Mouse (Mus musculus) forebrain, embryonic 16.5 days (tissue): ENCODE results near the gene Piezo1. TPM values are rescaled to one million over a fixed set of nuclear protein-coding genes. Genes with fewer than 3 reads are reported as not detected.

ENCODE experiments used
- ATAC-seq: fragments of 200-750 bp; cut with Nextera tagmentation; 2 replicates; pipeline ENCODE4 v1.8.0; 2017; ENCODE audit warnings: mild to moderate bottlenecking, moderate library complexity
- H3K27ac ChIP-seq: fragments of 300-500 bp; sonication (generic); 2 replicates; pipeline ENCODE4 v1.5.1; 2014; ENCODE audit warnings: low read length, control low read depth
- H3K27me3 ChIP-seq: fragments of 300-500 bp; sonication (generic); replicated peaks from 2 replicates; pipeline ENCODE4 v1.6.1; 2014; ENCODE audit warnings: low read length; ENCODE audit not compliant: control insufficient read depth, insufficient read depth
- H3K36me3 ChIP-seq: fragments of 300-500 bp; sonication (generic); 2 replicates; pipeline ENCODE4 v1.6.1; 2014; ENCODE audit not compliant: control insufficient read depth, insufficient read depth
- H3K4me1 ChIP-seq: fragments of 300-500 bp; sonication (generic); replicated peaks from 2 replicates; pipeline ENCODE4 v1.6.1; 2014; ENCODE audit warnings: low read length; ENCODE audit not compliant: control insufficient read depth, insufficient read depth
- H3K4me2 ChIP-seq: fragments of 300-500 bp; sonication (generic); 2 replicates; pipeline ENCODE4 v1.6.1; 2014; ENCODE audit warnings: mild to moderate bottlenecking, low read length, control low read depth
- H3K4me3 ChIP-seq: fragments of 300-500 bp; sonication (generic); replicated peaks from 2 replicates; pipeline ENCODE4 v1.5.1; 2014; ENCODE audit warnings: mild to moderate bottlenecking, low read length, control low read depth
- H3K9ac ChIP-seq: fragments of 300-500 bp; sonication (generic); replicated peaks from 2 replicates; pipeline ENCODE4 v1.6.1; 2014; ENCODE audit warnings: low read depth, low read length, control low read depth
- H3K9me3 ChIP-seq: fragments of 300-500 bp; sonication (generic); 2 replicates; pipeline ENCODE4 v1.6.1; 2016; ENCODE audit warnings: low read length; ENCODE audit not compliant: control insufficient read depth
- WGBS: fragments of 180-500 bp; shearing (Covaris S2); extraction: QIAGEN DNeasy Blood & Tissue Kit; methylation state at CpG from one replicate; pipeline ENCODE4 v1.1.7; 2014; 5-methylcytosine and 5-hydroxymethylcytosine counted together
- polyA plus RNA-seq: library from polyadenylated mRNA; unstranded; fragments of >200 nt; fragmentation: Nextera tagmentation; extraction: Ambion mirVana; gene quantifications from 2 replicates; pipeline ENCODE4 v1.2.1, GENCODE M21; 2015

Piezo1 gene
- polyA plus RNA-seq, 1 experiment from 2014 or later: 1.9 TPM

DNA sequence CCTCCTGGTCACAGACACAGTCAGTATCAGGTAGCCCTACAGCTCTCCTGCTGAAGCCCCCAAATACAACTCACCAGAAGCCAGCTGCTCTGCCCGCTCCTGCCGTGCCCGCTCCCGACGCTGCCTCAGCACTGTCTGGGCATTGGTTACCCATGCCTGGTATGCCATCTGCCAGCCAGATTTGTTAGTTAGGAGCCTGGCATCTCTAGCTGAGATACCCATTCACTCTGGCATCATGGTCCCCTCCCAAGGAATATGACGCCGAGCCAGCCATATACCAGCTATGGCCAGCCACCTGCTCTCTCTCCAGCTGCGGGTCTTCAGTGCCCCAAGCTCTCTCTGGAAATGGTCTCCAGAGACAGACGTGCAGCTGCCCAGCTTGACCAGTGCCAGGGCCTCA lies 62.7 kb downstream of the Piezo1 start:
- no peak for ATAC-seq
- no peaks in the 10 kb centered on the region for H3K9me3 ChIP-seq
- H3K9ac ChIP-seq: no peak overlapping the region
- H3K27ac ChIP-seq: no peak overlapping the region
- H3K36me3 ChIP-seq: peaks cover 9% of the 10 kb centered on the region
- no peaks in the 10 kb centered on the region for H3K27me3 ChIP-seq
- WGBS: 68% methylated on average over 9 of the region's 9 CpGs
- H3K4me3 ChIP-seq: no peak overlapping the region
- no peak overlapping the region for H3K4me2 ChIP-seq
- H3K4me1 ChIP-seq: no peaks in the 10 kb centered on the region

DNA sequence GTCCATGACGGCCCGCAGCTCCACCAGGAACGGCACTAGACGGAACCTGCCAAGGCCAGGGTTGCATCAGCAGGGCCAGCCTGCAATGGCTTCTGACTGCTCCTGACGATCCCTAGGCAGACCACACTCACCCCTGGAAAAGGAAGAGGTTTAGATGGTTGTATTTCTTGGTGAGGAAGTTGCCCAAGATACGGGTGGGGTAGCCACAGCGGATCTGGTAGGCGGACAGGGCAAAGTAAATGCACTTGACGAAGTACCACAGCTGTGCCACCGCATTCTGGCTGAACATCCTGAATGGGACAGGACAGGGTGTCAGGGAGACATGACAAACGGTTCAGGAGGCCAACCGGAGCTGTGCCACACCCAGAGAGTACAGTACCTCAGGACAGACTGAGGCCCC lies 66.3 kb downstream of the Piezo1 start:
- Histone ChIP-seq H3K27me3 (no peaks in the 10 kb centered on the region), H3K4me1 (no peaks in the 10 kb centered on the region), H3K9ac (no peak overlapping the region), H3K9me3 (no peaks in the 10 kb centered on the region), H3K27ac (no peak overlapping the region), H3K36me3 (peaks cover 29% of the 10 kb centered on the region), H3K4me3 (no peak overlapping the region), H3K4me2 (no peak overlapping the region)
- no peak for ATAC-seq
- WGBS: 92% methylated on average over 12 of the region's 12 CpGs

DNA sequence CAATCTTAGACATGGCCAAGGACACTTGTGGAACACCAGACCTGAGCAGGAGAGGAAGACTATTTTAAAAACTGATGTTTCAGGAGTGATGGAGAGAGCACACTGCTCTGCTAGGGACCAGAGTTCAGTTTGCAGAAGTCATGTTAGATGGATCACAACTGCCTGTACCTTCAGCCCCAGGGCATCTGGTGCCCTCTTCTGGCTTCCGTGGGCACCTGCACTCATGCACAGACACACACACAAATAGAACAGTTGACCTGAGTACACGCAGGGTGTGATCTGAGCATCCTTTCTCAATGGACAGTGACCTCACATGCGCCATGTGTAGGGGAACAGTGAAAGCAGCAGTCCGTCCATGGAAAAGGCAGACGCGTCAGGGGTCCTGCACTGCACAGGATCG lies 67.3 kb downstream of the Piezo1 start:
- 97% methylated on average over 7 of the region's 7 CpGs for WGBS
- Histone ChIP-seq H3K4me1 (no peaks in the 10 kb centered on the region), H3K27me3 (no peaks in the 10 kb centered on the region), H3K9ac (no peak overlapping the region), H3K4me2 (no peak overlapping the region), H3K36me3 (peaks cover 35% of the 10 kb centered on the region), H3K27ac (no peak overlapping the region), H3K9me3 (no peaks in the 10 kb centered on the region), H3K4me3 (no peak overlapping the region)
- ATAC-seq: no peak

DNA sequence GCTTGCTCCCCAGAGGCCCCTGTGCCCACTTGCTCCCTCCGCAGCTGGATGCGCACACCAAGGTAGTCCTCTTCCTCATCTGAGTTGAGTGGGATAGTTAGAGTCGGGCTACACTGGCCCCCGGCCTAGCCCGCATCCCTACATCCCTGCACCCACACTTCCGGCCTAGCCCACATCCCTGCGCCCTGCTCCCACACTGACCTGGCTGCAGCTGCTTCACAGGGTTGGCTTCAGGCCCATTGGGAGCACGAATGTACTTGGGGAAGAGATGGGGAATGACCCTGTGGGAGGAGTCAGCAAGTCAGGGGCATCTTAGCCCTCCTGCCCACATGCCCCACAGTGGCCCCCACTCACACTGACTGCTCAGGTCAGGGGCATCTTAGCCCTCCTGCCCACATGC lies 68.7 kb downstream of the Piezo1 start:
- Histone ChIP-seq H3K9me3 (no peaks in the 10 kb centered on the region), H3K27me3 (no peaks in the 10 kb centered on the region), H3K4me1 (no peaks in the 10 kb centered on the region; the same call in 1 of the 2 replicates), H3K9ac (no peak overlapping the region), H3K4me3 (no peak overlapping the region), H3K36me3 (peaks cover 35% of the 10 kb centered on the region), H3K27ac (no peak overlapping the region), H3K4me2 (no peak overlapping the region)
- no peak for ATAC-seq
- 97% methylated on average over 8 of the region's 8 CpGs for WGBS

DNA sequence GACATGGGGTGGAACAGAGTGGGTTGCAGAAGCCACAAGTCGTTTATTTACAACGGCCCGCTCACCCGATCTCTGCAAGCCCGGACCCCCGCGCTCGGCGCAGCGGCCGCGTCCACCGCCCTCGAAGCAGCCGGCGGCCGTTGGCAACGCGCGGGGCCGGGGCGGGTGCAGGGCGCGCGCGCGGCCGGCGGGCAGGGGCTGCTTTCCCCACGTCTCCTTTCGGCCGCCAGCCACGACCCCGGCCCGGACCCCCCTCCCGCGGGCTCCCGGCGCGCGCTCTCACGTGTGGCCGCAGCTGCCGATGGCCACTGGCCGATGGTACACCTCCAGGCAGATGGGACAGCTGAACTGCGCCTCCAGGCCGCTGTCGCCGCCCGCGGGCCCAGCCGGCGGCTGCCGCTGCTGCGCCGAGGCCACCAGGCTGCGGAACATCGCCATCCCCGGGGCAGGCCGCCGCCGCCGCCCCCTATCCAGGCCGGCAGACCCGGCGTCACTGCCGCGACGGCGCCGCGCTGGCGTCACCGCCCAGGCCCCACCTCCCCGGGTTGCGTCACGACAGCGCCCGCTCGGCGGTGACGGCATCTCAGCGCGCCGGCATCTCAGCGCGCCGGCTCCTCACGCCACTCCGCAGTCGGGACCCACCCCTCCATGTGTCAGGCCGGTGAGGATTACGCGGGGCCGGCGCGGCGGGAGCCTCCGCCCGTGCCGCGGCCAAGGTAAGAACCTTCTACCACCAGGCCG lies 75.4 kb downstream of the Piezo1 start, which contains the start of the genes Rnf166 and Ctu2:
Gene Rnf166 (minus strand): TSS at position 485 of the 741 bp plus-strand sequence.
Gene Ctu2 (plus strand): TSS at position 564 of the 741 bp plus-strand sequence.
- H3K4me1 ChIP-seq: peaks cover 22% of the 10 kb centered on the region
- 0% methylated on average over 99 of the region's 103 CpGs for WGBS
- peak within 1 kb of the TSS; percentile 68; the same call in 1 of the 2 replicates for H3K27ac ChIP-seq
- peak within 1 kb of the TSS; percentile 94 for H3K4me2 ChIP-seq
- peak; percentile 97 for ATAC-seq
- peak within 1 kb of the TSS; percentile 86 for H3K4me3 ChIP-seq
- peak within 1 kb of the TSS; percentile 94 for H3K9ac ChIP-seq
- H3K9me3 ChIP-seq: no peaks in the 10 kb centered on the region
- H3K27me3 ChIP-seq: no peaks in the 10 kb centered on the region
- H3K36me3 ChIP-seq: peaks cover 7% of the 10 kb centered on the region

DNA sequence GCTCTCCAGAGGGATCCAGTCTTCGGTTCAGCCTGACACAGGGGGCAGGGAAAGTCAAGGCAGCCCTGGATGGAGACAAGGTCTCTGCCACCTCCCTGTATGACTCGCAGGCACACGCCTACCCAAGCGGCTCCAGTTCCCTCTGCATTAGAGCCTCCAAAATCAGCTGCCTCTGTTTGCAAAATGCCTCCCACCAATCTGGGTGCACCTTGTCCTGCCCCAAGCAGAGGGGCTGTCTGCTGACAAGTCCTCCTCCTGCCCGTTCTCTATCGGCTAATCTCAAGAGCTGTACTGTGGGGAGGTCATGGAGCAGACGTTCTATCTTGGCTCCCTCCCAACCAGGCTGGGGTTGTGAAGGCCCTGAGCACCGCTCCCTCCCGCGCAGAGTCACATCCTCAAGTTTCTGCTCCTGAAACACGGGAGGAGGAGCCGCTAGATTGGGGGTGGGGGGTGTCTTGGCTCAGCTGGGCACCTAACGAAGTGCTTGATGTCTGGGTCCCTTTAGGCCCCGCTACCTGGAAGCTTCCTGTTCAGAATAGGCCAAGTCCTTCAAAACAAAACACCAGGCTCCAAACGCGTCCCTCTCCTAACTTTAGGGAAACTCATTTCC lies 76.1 kb downstream of the Piezo1 start:
- Histone ChIP-seq H3K9me3 (no peaks in the 10 kb centered on the region), H3K4me3 (peak overlapping the region; percentile 86), H3K27ac (no peak overlapping the region), H3K36me3 (peaks cover 7% of the 10 kb centered on the region; the same call in 1 of the 2 replicates), H3K4me2 (peak overlapping the region; percentile 94), H3K9ac (peak overlapping the region; percentile 94), H3K4me1 (peaks cover 22% of the 10 kb centered on the region), H3K27me3 (no peaks in the 10 kb centered on the region)
- ATAC-seq: no peak
- WGBS: 13% methylated on average over 16 of the region's 16 CpGs

DNA sequence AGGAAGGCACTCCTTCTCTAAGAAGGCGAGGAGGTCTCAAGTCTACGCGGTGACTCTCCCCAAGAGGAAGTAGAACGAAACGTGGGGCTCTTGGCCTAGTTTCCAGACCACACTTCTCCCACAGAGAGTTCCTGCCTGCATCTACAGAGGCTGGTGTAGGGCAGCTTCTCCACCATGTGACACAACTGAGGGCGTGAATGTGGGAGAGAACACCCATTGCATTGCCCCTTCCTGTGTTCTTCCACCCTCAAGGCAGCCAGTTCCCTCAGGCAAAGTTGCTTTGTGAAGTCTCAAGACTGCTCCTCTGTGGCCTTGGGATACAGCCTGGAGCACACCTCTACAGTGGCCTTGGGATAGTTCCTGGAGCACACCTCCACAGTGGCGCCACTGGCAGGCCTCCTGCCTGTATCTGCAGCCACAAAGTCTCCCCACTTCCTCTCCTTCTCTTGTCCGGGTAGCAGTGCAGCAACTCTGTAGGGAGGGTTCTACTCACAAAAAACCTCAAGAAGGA lies 77.2 kb downstream of the Piezo1 start:
- Histone ChIP-seq H3K27me3 (no peaks in the 10 kb centered on the region), H3K4me2 (no peak overlapping the region), H3K36me3 (no peaks in the 10 kb centered on the region; the same call in 1 of the 2 replicates), H3K27ac (no peak overlapping the region), H3K4me1 (peaks cover 22% of the 10 kb centered on the region), H3K9ac (no peak overlapping the region), H3K4me3 (no peak overlapping the region), H3K9me3 (no peaks in the 10 kb centered on the region)
- 93% methylated on average over 8 of the region's 8 CpGs for WGBS
- no peak for ATAC-seq

DNA sequence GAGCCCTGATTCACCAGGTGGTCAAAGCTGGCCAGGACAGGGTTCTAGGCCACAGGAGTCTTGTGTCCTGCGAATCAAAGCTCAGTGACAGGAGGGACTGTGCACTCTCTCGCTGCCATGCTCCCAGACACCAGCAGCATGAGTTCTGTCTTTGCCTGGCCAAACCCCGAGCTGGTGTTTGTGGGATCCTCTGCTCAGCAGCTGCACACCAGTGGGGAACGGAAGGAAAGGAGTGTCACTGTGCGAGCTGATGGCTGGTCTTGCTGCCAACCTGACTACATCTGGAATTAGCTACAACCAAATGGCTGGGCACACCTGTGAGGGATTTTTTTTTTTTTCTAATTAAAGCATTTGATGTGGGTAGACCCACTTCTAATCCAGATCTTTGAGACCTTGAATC lies 80.4 kb downstream of the Piezo1 start:
- H3K9me3 ChIP-seq: no peaks in the 10 kb centered on the region
- H3K27me3 ChIP-seq: no peaks in the 10 kb centered on the region
- H3K4me2 ChIP-seq: no peak overlapping the region
- WGBS: 85% methylated on average over 5 of the region's 5 CpGs
- peaks cover 12% of the 10 kb centered on the region for H3K4me1 ChIP-seq
- H3K4me3 ChIP-seq: no peak overlapping the region
- H3K9ac ChIP-seq: no peak overlapping the region
- no peak for ATAC-seq
- peaks cover 2% of the 10 kb centered on the region; the same call in 1 of the 2 replicates for H3K36me3 ChIP-seq
- no peak overlapping the region for H3K27ac ChIP-seq

DNA sequence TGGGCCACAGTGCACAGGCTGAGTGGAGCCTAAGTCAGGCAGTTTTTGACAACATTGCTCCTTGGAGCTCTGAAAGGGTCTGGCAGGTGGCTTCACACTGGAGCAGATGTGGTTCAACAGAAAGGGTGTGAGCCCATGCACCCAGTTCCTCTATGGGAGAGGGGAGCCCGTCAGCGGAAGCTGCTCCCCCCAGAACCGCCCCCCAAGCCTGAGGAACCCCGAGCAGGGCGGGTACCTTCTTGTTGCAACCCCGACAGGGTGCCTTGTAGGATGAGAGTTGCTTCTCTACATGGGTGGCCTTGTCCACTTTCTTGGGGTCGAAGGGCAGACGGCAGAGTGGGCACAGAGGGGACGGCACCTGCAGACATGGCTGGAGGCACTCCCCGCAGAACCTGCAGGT lies 81.2 kb downstream of the Piezo1 start:
- no peak overlapping the region for H3K27ac ChIP-seq
- no peak overlapping the region for H3K9ac ChIP-seq
- H3K4me2 ChIP-seq: no peak overlapping the region
- H3K4me3 ChIP-seq: no peak overlapping the region
- H3K27me3 ChIP-seq: no peaks in the 10 kb centered on the region
- H3K9me3 ChIP-seq: no peaks in the 10 kb centered on the region
- WGBS: 88% methylated on average over 10 of the region's 10 CpGs
- no peak for ATAC-seq
- H3K36me3 ChIP-seq: peaks cover 5% of the 10 kb centered on the region; the same call in 1 of the 2 replicates
- H3K4me1 ChIP-seq: peaks cover 9% of the 10 kb centered on the region
